Mouse (Mus musculus): Measurements from ENCODE around the gene Crlf3. TPM values are rescaled to one million over a fixed set of nuclear protein-coding genes. Genes with fewer than 3 reads are reported as not detected.

Gene Crlf3
- 99.7 and 116 TPM in 2 replicates for polyA plus RNA-seq (2014; fragmentation: Nextera tagmentation; extraction: Ambion mirVana)

- no peaks in the 10 kb centered on the region for H3K27me3 ChIP-seq (replicated peaks; ENCODE audit: control insufficient read depth, insufficient read depth, low read length)
- peaks cover 27% of the 10 kb centered on the region for H3K4me1 ChIP-seq (replicated peaks; ENCODE audit: control insufficient read depth, insufficient read depth, low read length)
- H3K27ac ChIP-seq (ENCODE audit: low read depth, low read length) = peak within 1 kb of the TSS; percentile 100
- DNase-seq (ENCODE audit: low spot score) = peak; percentile 98
- ATAC-seq (replicated peaks; ENCODE audit: low FRiP score) = peak; percentile 94
- H3K4me2 ChIP-seq = peak within 1 kb of the TSS; percentile 72
- H3K4me3 ChIP-seq (ENCODE audit: low read depth, low read length) = peak within 1 kb of the TSS; percentile 74
- H3K36me3 ChIP-seq (ENCODE audit: control insufficient read depth, insufficient read depth, low read length) = peaks cover 10% of the 10 kb centered on the region
- H3K9ac ChIP-seq (ENCODE audit: low read depth, low read length) = peak within 1 kb of the TSS; percentile 95
- WGBS = 3% methylated on average over 55 of the region's 55 CpGs
- H3K9me3 ChIP-seq (ENCODE audit: control insufficient read depth, low read length) = no peaks in the 10 kb centered on the region
These were observed at the start of gene Crlf3 for GRCm38 (mm10) chr11:80080826-80081728. TSS of gene Crlf3 (minus strand) at chr11:80080991.

- 74% methylated on average over 1 of the region's 1 CpGs for WGBS
- ATAC-seq (replicated peaks; ENCODE audit: low FRiP score) (no peak), DNase-seq (ENCODE audit: low spot score) (no peak)
- Histone ChIP-seq H3K27ac (ENCODE audit: low read depth, low read length) (no peak overlapping the region), H3K36me3 (ENCODE audit: control insufficient read depth, insufficient read depth, low read length) (peaks cover 41% of the 10 kb centered on the region), H3K4me3 (ENCODE audit: low read depth, low read length) (no peak overlapping the region), H3K4me1 (replicated peaks; ENCODE audit: control insufficient read depth, insufficient read depth, low read length) (no peaks in the 10 kb centered on the region), H3K4me2 (no peak overlapping the region), H3K27me3 (replicated peaks; ENCODE audit: control insufficient read depth, insufficient read depth, low read length) (no peaks in the 10 kb centered on the region), H3K9ac (ENCODE audit: low read depth, low read length) (no peak overlapping the region), H3K9me3 (ENCODE audit: control insufficient read depth, low read length) (no peaks in the 10 kb centered on the region)
These were observed 35.6 kb upstream of the Crlf3 start for GRCm38 (mm10) chr11:80116411-80116810.

DNA sequence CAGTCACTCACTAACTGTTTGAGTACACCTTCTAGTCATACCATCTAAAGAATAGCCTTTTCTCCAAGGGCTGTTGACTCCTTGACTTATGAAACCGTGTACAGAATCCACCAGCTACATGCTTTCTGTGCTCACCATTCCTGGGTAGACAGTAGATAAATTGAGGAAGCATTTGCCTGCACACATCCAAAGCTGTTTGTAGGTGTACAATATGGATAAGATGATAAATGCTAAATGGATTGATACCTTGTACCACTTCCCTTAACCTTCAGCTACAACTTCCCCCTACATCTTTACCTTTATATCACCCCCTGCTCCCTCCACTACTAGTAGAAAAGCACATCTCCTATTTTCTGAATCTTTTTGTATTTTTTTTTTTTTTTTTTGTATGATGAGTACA, 23.6 kb upstream of the Crlf3 start:
- Histone ChIP-seq H3K36me3 (ENCODE audit: control insufficient read depth, insufficient read depth, low read length) (peaks cover 21% of the 10 kb centered on the region), H3K27me3 (replicated peaks; ENCODE audit: control insufficient read depth, insufficient read depth, low read length) (no peaks in the 10 kb centered on the region), H3K4me3 (ENCODE audit: low read depth, low read length) (no peak overlapping the region), H3K4me2 (no peak overlapping the region), H3K9me3 (ENCODE audit: control insufficient read depth, low read length) (no peaks in the 10 kb centered on the region), H3K9ac (ENCODE audit: low read depth, low read length) (no peak overlapping the region), H3K27ac (ENCODE audit: low read depth, low read length) (no peak overlapping the region), H3K4me1 (replicated peaks; ENCODE audit: control insufficient read depth, insufficient read depth, low read length) (no peaks in the 10 kb centered on the region)
- 90% methylated on average over 1 of the region's 1 CpGs for WGBS
- ATAC-seq (replicated peaks; ENCODE audit: low FRiP score) (no peak), DNase-seq (ENCODE audit: low spot score) (no peak)

GRCm38 (mm10) chr11:80101298-80101697, 20.5 kb upstream of the Crlf3 start:
- no peaks in the 10 kb centered on the region for H3K4me1 ChIP-seq (replicated peaks; ENCODE audit: control insufficient read depth, insufficient read depth, low read length)
- H3K4me3 ChIP-seq (ENCODE audit: low read depth, low read length) = no peak overlapping the region
- DNase-seq (ENCODE audit: low spot score) (no peak), ATAC-seq (replicated peaks; ENCODE audit: low FRiP score) (no peak)
- no peaks in the 10 kb centered on the region for H3K27me3 ChIP-seq (replicated peaks; ENCODE audit: control insufficient read depth, insufficient read depth, low read length)
- no peaks in the 10 kb centered on the region for H3K9me3 ChIP-seq (ENCODE audit: control insufficient read depth, low read length)
- peaks cover 16% of the 10 kb centered on the region for H3K36me3 ChIP-seq (ENCODE audit: control insufficient read depth, insufficient read depth, low read length)
- no peak overlapping the region for H3K27ac ChIP-seq (ENCODE audit: low read depth, low read length)
- 56% methylated on average over 6 of the region's 6 CpGs for WGBS
- no peak overlapping the region for H3K9ac ChIP-seq (ENCODE audit: low read depth, low read length)
- no peak overlapping the region for H3K4me2 ChIP-seq

- Histone ChIP-seq H3K9me3 (ENCODE audit: control insufficient read depth, low read length) (no peaks in the 10 kb centered on the region), H3K36me3 (ENCODE audit: control insufficient read depth, insufficient read depth, low read length) (peaks cover 26% of the 10 kb centered on the region), H3K27ac (ENCODE audit: low read depth, low read length) (no peak overlapping the region), H3K27me3 (replicated peaks; ENCODE audit: control insufficient read depth, insufficient read depth, low read length) (no peaks in the 10 kb centered on the region), H3K4me2 (no peak overlapping the region), H3K4me3 (ENCODE audit: low read depth, low read length) (no peak overlapping the region), H3K4me1 (replicated peaks; ENCODE audit: control insufficient read depth, insufficient read depth, low read length) (no peaks in the 10 kb centered on the region), H3K9ac (ENCODE audit: low read depth, low read length) (no peak overlapping the region)
- DNase-seq (ENCODE audit: low spot score) = no peak
- ATAC-seq (replicated peaks; ENCODE audit: low FRiP score) = no peak
- WGBS = 79% methylated on average over 3 of the region's 3 CpGs
These were observed 17.8 kb upstream of the Crlf3 start for GRCm38 (mm10) chr11:80098444-80099056.

DNA sequence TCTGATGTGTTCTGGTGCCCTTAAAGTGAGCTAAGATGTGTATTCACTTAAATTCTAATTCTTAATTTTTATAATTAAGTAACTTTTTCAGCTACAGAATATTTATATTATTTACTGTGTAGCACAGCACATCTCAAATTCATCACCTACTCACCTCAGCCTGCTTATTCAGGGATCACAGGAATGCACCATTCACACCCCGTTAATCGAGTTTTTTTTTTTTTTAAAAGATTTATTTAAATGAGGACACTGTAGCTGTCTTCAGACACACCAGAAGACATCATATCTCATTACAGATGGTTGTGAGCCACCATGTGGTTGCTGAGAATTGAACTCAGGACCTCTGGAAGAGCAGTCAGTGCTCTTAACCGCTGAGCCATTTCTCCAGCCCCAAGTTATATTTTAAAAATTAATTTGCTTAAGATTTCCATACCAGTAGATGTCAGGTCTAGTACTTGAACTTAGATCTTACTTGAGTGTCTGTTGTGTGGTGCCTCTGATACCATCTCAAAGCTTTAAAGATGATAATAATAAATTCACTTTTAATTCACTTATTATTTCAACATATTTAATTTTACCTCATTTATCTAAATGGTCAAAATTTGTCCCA, 9.9 kb upstream of the Crlf3 start:
- no peak overlapping the region for H3K27ac ChIP-seq (ENCODE audit: low read depth, low read length)
- WGBS = 40% methylated on average over 3 of the region's 3 CpGs
- peak overlapping the region; percentile 100 for H3K4me3 ChIP-seq (ENCODE audit: low read depth, low read length)
- H3K27me3 ChIP-seq (replicated peaks; ENCODE audit: control insufficient read depth, insufficient read depth, low read length) = no peaks in the 10 kb centered on the region
- peaks cover 7% of the 10 kb centered on the region for H3K4me1 ChIP-seq (replicated peaks; ENCODE audit: control insufficient read depth, insufficient read depth, low read length)
- peak overlapping the region; percentile 100 for H3K9ac ChIP-seq (ENCODE audit: low read depth, low read length)
- H3K36me3 ChIP-seq (ENCODE audit: control insufficient read depth, insufficient read depth, low read length) = peaks cover 9% of the 10 kb centered on the region
- H3K9me3 ChIP-seq (ENCODE audit: control insufficient read depth, low read length) = no peaks in the 10 kb centered on the region
- DNase-seq (ENCODE audit: low spot score) (no peak), ATAC-seq (replicated peaks; ENCODE audit: low FRiP score) (no peak)
- H3K4me2 ChIP-seq = peak overlapping the region; percentile 71

DNA sequence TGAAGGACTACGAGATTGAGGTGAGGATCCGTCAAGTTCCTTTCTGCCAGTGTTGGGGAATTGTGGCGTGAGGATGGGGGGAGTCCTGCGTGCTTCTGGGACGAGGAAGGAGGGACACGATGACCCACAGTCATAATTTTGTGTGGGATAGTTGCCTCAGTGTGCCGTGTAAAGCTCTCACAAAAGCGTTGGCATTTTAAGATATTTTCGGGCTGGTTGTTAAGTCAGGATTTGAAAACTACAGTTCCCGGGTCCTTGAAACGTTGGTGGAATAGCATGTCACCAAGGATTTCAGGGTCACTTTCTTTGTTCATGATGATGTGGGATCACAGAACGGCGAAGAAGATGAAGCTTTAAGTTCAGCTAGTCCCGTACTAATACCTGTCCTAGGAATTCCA, 9.0 kb upstream of the Crlf3 start:
- peaks cover 10% of the 10 kb centered on the region for H3K4me1 ChIP-seq (replicated peaks; ENCODE audit: control insufficient read depth, insufficient read depth, low read length)
- peak overlapping the region; percentile 71 for H3K4me2 ChIP-seq
- H3K9me3 ChIP-seq (ENCODE audit: control insufficient read depth, low read length) = no peaks in the 10 kb centered on the region
- H3K27ac ChIP-seq (ENCODE audit: low read depth, low read length) = peak overlapping the region; percentile 90
- peak overlapping the region; percentile 100 for H3K4me3 ChIP-seq (ENCODE audit: low read depth, low read length)
- peaks cover 4% of the 10 kb centered on the region; the same call in 1 of the 2 replicates for H3K36me3 ChIP-seq (ENCODE audit: control insufficient read depth, insufficient read depth, low read length)
- H3K9ac ChIP-seq (ENCODE audit: low read depth, low read length) = peak overlapping the region; percentile 100
- DNase-seq (ENCODE audit: low spot score) (no peak), ATAC-seq (replicated peaks; ENCODE audit: low FRiP score) (no peak)
- under 1% methylated on average over 14 of the region's 14 CpGs for WGBS
- no peaks in the 10 kb centered on the region for H3K27me3 ChIP-seq (replicated peaks; ENCODE audit: control insufficient read depth, insufficient read depth, low read length)

DNA sequence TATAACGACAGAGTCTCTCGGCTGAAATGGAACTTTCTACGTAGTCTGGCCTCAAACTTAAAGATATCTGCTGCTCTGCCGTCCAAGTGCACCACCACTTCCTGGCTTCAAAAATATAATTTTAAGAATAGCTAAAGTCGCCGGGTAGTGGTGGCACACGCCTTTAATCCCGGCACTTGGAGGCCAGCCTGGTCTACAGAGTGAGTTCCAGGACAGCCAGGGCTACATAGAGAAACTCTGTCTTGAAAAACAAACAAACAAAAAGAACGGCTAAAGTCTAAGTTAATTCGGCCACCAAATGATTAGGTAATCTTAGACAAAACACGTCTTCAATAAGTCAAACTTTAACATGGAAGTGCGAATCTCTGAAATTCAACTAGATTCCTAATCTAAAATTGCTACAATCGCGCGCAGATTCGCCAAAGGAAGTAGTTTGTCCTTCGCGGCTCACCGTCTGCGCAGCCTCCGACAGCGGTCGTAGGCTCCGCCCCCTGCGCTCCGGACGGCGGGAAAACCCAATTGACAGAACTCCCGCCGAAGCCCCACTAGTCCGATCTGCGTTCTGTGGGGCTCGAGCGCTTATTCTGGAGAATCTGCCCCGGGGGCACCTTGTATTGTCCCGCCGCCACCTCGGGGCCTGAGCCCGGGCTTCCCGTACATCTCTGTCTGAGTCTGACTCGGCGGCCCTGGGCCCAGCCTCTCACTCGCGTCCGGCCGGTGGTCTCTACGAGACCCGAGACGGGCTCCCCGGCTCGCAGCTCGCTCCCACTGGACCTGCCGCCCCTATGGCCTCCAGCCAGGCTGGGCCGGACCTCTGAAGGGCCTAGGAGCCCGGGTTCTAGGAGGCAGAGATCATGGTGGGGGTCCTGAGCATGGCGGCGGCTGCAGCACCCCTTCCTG, 8.4 kb upstream of the Crlf3 start, which contains the start of gene Atad5:
Atad5 (plus strand) TSS at position 484 of the 900 bp plus-strand sequence.
- H3K4me3 ChIP-seq (ENCODE audit: low read depth, low read length) = peak within 1 kb of the TSS; percentile 100
- H3K27ac ChIP-seq (ENCODE audit: low read depth, low read length) = peak within 1 kb of the TSS; percentile 90
- H3K9me3 ChIP-seq (ENCODE audit: control insufficient read depth, low read length) = no peaks in the 10 kb centered on the region
- H3K4me2 ChIP-seq = peak within 1 kb of the TSS; percentile 71
- no peaks in the 10 kb centered on the region for H3K27me3 ChIP-seq (replicated peaks; ENCODE audit: control insufficient read depth, insufficient read depth, low read length)
- no peaks in the 10 kb centered on the region for H3K36me3 ChIP-seq (ENCODE audit: control insufficient read depth, insufficient read depth, low read length)
- WGBS = 4% methylated on average over 57 of the region's 57 CpGs
- peaks cover 10% of the 10 kb centered on the region for H3K4me1 ChIP-seq (replicated peaks; ENCODE audit: control insufficient read depth, insufficient read depth, low read length)
- peak within 1 kb of the TSS; percentile 100 for H3K9ac ChIP-seq (ENCODE audit: low read depth, low read length)
- ATAC-seq (replicated peaks; ENCODE audit: low FRiP score) = peak; percentile 74
- DNase-seq (ENCODE audit: low spot score) = peak; percentile 82
